In the genomic region with DNA sequence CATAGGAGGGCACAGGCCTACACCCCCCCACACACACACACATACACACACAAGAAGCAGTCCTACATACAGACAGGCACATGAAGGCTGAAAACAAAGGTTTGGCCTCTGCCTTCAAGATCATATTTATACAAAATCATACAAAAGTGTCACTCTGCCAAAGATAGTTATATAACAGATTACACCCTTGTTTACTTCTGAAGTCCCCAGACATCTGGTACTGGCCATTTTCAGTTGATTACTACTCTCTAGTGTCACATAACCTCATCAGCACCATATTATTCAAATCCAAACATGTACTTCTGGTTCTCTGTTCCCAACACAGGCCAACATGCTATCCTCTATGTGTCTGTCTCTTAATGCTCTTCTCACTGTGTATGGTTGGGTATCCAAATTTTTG, we compare ENCODE assay signal across 16 mouse cellular contexts.
"Had no signal": no experiment of that assay in that cellular context is flagged by ENCODE, and none has a peak within 500 bp of the region (broad histone marks: within the 10 kb centered on the region; RNA-seq: fewer than 3 reads in every experiment).

No protein-coding gene starts in this region.

- DNase-seq: retina, postnatal 1 day; right cerebral cortex, adult 18-20 months; right cerebral cortex, postnatal 14 days; right cerebral cortex, postnatal 25 days; right cerebral cortex, postnatal 4 days; spleen, adult 18-20 months; thymus, adult 18-20 months; thymus, adult 2 months; thymus, postnatal 14 days; thymus, postnatal 25 days; thymus, postnatal 36 days; thymus, postnatal 4 days had no signal

- H3K9ac ChIP-seq: neural tube, embryonic 13.5 days; neural tube, embryonic 15.5 days; stomach, embryonic 15.5 days had no signal

- H3K4me2 ChIP-seq: neural tube, embryonic 13.5 days; neural tube, embryonic 15.5 days; stomach, embryonic 15.5 days had no signal

- H3K9me3 ChIP-seq: neural tube, embryonic 13.5 days; neural tube, embryonic 15.5 days; stomach, embryonic 15.5 days had no signal

- H3K27ac ChIP-seq: neural tube, embryonic 13.5 days; neural tube, embryonic 15.5 days; stomach, embryonic 15.5 days; stomach, postnatal 0 days had no signal

- H3K4me1 ChIP-seq: neural tube, embryonic 13.5 days; neural tube, embryonic 15.5 days; stomach, embryonic 15.5 days had no signal

- H3K27me3 ChIP-seq: neural tube, embryonic 13.5 days; neural tube, embryonic 15.5 days; stomach, embryonic 15.5 days had no signal

- H3K4me3 ChIP-seq: neural tube, embryonic 13.5 days; neural tube, embryonic 15.5 days; stomach, embryonic 15.5 days had no signal

- H3K36me3 ChIP-seq: neural tube, embryonic 13.5 days; neural tube, embryonic 15.5 days; stomach, embryonic 15.5 days had no signal
